Mouse (Mus musculus) neutrophil, adult 5-6 weeks (primary cell): ENCODE data around the gene Neurl3. TPM values are rescaled to one million over a fixed set of nuclear protein-coding genes. Genes with fewer than 3 reads are reported as not detected.

Experiments used
- ATAC-seq: fragments of 151-379, 151-347 bp; 2 replicates; pipeline ENCODE4 v1.8.0; 2017; ENCODE audit warnings: mild to moderate bottlenecking, moderate TSS enrichment; ENCODE audit not compliant: insufficient number of reproducible peaks, poor library complexity, low FRiP score, severe bottlenecking; ENCODE audit errors: extremely low read depth
- total RNA-seq: library from RNA; stranded (forward); fragments of 200-1000 nt; gene quantifications from 2 replicates; pipeline ENCODE4 v1.2.3, GENCODE M21; 2017

The Neurl3 gene
- 433 and 491 TPM in 2 replicates for total RNA-seq

DNA sequence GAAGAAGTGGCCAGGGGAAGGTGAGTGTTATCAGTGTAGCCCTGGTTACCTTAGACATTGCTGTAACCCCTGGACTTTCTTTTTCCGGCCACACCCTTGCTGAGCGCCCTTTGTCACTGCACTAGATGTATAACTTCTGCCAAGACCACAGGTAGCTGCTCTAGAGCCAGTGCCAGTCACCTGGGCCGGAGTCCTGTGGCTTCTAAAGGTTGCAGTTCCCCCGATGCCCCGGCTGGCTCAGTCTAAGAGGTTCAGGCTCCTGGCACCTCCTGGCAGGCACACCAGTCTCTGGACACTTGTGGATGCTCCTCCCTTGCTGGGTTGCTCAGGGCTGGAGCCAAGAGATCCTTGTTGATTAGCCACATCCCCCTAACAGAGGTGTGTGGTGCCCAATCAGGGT is at the start of gene Neurl3:
Gene Neurl3 (minus strand): TSS at position 225 of the 400 bp plus-strand sequence.
- no peak for ATAC-seq

DNA sequence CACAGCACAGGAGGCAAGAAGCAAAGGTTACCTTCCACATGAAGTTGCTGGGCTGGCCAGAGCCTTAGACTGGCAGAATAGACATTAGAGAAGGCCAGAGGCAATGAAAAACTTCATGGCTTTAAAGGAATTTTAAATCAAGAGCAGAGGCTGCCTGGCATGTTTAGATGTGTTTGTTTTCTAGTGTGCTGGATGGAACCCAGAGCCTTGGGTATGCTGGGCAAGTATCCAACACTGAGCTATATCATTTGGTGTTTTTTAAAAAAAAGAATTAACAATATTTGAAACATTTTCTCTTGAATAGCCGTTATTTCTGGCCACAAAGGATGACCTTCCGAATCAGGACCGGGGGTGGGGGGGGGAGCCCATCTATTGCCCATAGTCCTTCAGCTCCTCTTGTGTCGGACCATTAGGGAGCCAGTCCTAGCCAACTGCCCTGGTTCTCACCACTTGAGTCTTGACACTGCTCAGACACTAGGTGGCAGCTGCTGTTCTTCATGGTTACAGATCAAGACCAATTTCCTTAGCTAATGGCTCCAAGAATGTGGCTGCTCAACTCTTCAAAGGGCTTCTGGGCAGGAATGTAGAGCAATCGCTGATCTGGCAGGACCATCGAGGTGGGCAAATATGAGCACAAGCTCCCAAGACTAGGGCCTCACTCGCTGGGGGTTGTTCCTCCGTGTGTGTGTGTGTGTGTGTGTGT is 49.4 kb upstream of the Neurl3 start:
- no peak for ATAC-seq

GRCm38 (mm10) chr1:36323076-36323475 is 48.6 kb upstream of the Neurl3 start:
- ATAC-seq: no peak

GRCm38 (mm10) chr1:36321829-36322573 is 47.5 kb upstream of the Neurl3 start:
- no peak; the same call in 1 of the 2 replicates for ATAC-seq

DNA sequence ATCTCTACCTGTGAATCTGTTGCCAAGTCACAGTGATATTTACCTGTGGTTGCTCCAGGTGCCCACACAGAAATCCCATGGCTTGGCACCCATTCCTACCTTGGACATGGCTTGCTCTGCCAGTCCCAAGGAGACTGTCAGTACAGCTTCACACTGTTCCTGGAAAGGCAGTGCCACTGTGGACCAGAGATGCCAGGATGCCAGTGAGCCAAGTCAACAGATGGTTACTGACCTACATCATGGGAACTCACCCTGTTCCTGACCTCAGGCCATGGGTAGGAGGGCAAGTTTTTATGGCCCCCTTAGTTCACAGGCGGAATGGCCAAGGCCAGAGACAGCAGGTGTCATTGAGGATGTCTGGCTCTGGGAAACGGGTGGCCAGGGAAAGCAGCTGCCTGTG is 46.7 kb upstream of the Neurl3 start:
- ATAC-seq: no peak

- ATAC-seq: no peak
These were observed 41.3 kb upstream of the Neurl3 start for GRCm38 (mm10) chr1:36315776-36316100.

DNA sequence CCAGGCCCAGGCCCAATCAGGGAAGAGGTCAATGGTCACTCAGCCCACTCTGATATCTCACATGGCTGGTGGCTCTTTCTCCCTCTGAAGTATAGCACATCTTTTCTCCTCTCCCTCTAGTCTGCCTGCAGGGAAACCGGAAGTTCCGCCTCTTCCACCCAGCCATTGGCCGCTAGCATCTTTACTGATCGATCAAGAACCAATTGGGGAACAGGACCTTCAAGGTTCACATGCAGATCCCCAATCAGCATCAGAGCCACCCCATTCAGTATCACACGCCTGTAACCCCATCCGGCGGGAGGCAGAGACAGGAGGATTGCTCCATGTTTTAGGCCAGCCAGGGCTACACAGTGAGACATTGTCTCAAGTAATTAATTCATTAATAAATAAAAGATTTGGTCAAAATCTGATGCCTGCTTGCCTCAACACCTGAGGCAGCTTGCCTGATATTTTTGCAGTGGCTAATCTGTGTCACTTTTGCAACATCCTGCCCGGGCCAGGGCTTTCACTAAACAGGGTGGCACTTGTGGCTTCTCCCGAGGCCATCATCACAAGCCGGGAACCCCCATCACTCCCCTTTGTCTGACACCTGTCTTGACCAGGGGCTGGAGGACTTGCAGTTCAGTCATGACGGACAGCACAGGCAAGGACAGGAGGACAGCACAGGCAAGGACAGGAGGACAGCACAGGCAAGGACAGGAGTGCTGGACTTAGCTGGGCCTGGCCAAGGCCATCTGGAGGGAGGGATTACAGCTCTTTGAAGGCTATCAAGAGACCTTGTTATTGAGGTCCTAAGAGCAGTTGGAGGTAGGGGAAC is 40.7 kb upstream of the Neurl3 start:
- no peak for ATAC-seq

GRCm38 (mm10) chr1:36309498-36309901 is 35.0 kb upstream of the Neurl3 start:
- ATAC-seq: peak; percentile 61

DNA sequence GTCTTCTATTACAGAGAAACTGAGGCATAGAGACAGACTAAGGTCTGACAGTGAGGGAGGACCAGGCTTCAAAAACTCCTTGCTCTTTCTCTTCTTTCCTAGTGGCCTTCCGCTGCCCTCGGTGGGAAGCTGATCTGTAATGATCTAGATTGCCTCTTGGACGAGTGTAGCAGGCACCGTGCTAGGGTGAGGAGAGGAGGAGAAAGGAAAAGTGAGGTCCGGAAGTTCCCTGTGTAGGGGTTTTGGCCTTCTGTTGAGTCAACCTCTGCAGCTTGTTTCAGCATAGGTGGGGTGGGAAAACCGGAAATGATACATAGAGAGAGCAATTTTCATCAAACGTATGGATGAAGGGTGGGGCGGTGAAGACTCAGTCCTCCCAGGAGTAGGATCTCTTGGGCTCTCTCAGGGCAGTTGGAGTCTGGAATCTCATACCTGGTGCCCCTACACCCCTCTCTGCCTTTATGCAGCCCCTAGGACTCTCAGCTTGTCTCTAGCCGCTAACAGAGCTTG is 34.5 kb upstream of the Neurl3 start:
- no peak for ATAC-seq

DNA sequence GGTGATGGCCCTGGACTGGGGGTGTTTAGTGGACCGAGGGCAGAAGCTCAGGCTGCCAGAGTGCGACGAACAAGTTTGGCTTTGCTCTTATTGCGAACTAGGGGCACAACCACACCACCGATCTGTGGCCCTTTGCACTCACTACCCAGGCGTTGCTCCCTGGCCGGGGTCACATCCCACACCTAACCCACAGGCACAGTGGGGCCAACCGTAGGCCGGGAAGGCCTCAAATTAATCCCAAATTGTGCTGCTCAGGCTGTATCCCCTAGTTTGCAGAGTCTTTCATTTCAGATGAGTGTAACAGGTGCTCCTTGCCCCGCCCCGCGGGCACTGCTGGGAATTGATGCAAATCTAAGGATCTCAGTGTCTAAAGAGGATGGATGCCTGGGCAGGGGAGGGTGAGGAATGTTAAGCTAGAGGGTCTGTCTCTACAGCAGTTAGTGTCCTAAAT is 34.0 kb upstream of the Neurl3 start:
- no peak for ATAC-seq

GRCm38 (mm10) chr1:36307495-36308280 is 33.2 kb upstream of the Neurl3 start, which contains the start of gene Arid5a:
Gene Arid5a (plus strand): TSS chr1:36307733.
- peak; percentile 67 for ATAC-seq

DNA sequence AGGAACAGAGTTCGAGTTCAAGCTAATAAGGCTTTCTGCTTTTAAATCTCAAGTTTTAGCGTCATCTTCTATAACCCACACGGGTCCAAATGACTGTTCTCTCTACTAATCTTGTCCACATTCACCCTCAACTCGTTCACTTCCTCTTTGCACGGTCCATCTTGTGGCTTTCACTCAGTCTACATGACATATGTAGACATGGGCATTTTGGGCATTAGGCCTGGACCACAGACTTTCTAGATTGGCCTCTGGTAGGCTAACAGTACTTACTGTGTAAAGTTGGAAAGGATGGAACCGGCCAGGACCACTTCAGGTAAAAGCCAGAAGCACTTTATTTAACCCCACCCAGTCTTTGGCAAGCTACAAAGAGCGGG is 32.6 kb upstream of the Neurl3 start:
- no peak for ATAC-seq

DNA sequence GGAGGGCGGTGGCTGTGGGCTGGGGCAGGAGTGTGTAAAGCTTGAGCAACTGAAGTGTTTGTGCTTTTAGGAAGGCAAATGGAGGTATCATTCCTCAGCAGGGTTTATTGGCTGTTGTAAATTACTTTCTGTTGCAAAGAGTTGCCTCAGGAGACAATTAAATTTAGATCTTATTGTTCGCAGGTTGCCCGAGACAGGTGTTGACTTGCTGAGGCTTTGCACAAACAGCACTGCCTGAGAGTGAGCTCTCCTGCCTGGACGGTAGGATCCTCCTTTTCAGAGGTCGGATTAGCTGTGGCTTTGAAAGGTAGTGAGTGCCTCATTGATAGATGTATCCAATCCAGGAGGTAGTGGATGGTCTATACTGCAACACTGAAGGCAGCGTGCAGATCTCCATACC is 31.6 kb upstream of the Neurl3 start:
- ATAC-seq: no peak

DNA sequence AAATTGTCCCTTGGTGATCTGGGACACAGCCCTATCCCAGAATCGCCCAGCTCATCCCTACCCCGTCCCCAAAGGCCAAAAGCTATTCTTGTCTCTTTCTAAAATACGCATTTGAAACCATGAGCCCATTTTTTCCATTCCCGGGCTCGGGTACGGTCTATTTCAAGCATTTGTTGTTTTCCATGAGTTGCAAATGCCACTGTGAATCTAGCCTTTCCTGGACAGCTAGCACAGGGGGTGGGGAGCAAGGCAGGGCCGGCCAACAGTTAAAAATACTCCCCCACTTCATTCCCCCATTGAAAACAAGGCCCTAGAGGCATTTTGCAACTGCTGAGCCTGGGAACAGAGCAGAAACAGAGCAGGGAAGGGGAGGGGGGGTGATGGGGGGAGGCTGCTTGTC is 30.3 kb upstream of the Neurl3 start:
- no peak for ATAC-seq

DNA sequence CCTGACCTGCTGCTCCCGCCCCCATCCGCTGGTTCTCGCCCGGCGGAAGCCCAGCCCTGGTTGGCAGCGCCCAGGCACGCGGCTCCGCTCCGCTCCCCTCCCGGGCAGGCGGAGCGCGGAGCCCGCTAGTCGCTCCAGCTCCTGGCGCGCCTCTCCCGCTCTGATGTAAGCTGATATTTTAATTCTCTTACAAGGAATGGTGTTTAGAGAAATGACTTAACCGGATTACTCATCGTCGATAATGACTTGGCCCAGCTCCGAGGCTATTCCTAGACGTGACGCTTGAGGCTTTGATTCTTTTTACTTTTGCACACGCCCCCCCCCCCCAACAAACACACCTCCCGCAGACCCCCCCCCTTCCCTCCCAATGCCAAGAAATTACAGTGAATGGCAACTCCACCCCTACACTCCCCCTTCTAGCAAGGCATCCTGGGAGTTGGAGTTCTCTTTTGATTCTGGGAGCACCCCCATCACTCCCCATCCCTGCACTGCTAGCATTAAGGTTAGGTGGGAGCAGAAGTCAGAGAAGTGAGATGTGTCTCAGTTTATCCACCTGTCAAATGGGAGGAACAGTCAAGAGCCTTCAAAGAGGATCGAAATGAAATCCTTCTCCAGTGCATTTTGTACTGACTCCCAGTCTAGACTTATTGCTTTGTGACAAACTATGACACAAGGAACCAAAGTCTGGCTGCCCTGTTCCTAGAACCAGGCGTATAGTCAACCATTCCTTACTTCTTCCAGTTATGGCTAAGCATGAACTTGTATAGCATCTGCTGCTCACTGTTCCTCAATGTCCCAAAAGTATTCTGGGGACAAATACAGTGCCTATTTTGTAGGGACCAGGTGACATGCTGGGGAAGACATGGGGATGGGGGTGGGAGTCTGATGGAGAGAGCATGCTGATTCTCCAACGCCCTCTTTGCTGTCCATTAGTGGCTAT is 29.2 kb upstream of the Neurl3 start:
- no peak for ATAC-seq

- no peak for ATAC-seq
These were observed 28.5 kb upstream of the Neurl3 start for GRCm38 (mm10) chr1:36302957-36303356.

DNA sequence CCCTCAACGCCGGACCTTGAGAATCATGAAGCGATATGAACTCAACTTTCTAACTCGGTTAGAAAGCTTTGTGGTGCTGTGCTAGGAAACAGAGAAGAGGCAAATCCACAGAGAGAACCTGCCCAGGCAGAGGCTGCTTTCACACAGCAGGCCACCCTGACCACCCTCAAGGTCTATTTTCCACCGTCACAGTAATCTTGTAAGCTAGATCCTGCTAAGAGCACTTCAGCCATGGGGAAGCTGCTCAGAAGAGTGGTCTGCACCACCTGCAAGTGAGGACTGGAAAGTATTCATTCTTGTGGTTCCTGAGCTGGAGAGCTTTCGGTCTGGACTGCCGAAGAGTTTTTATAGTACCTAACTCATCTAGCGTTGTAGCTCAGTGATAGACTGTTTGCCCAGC is 27.8 kb upstream of the Neurl3 start:
- ATAC-seq: no peak

- ATAC-seq: no peak
These were observed 26.0 kb upstream of the Neurl3 start for GRCm38 (mm10) chr1:36300486-36300885.
